Mouse (Mus musculus): ENCODE data around the gene Speg.

Gene Speg

GRCm38 (mm10) chr1:75365510-75366137 lies 9.5 kb upstream of the Speg start:
- DNase-seq (ENCODE audit: low read depth, low spot score): no peak

GRCm38 (mm10) chr1:75369360-75369983 lies 5.6 kb upstream of the Speg start:
- DNase-seq (ENCODE audit: low read depth, low spot score): no peak

GRCm38 (mm10) chr1:75369984-75370660 lies 5.0 kb upstream of the Speg start:
- no peak for DNase-seq (ENCODE audit: low read depth, low spot score)

- no peak for DNase-seq (ENCODE audit: low read depth, low spot score)
Observed at GRCm38 (mm10) chr1:75371317-75372095, 3.6 kb upstream of the Speg start.

- no peak for DNase-seq (ENCODE audit: low read depth, low spot score)
Observed at GRCm38 (mm10) chr1:75372450-75372849, 2.6 kb upstream of the Speg start.

- no peak for DNase-seq (ENCODE audit: low read depth, low spot score)
Observed at GRCm38 (mm10) chr1:75373276-75373675, 1.8 kb upstream of the Speg start.

- no peak for DNase-seq (ENCODE audit: low read depth, low spot score)
Observed at GRCm38 (mm10) chr1:75379196-75379595, 4.1 kb downstream of the Speg start.

GRCm38 (mm10) chr1:75379931-75380330 lies 4.8 kb downstream of the Speg start:
- no peak for DNase-seq (ENCODE audit: low read depth, low spot score)

GRCm38 (mm10) chr1:75380951-75381350 lies 5.9 kb downstream of the Speg start:
- no peak for DNase-seq (ENCODE audit: low read depth, low spot score)

GRCm38 (mm10) chr1:75381482-75382355 lies 6.6 kb downstream of the Speg start:
- DNase-seq (ENCODE audit: low read depth, low spot score): no peak

- DNase-seq (ENCODE audit: low read depth, low spot score): no peak
Observed at GRCm38 (mm10) chr1:75382356-75383071, 7.4 kb downstream of the Speg start.

- DNase-seq (ENCODE audit: low read depth, low spot score): no peak
Observed at GRCm38 (mm10) chr1:75384470-75385141, 9.5 kb downstream of the Speg start.

GRCm38 (mm10) chr1:75385142-75385730 lies 10.1 kb downstream of the Speg start:
- no peak for DNase-seq (ENCODE audit: low read depth, low spot score)

- DNase-seq (ENCODE audit: low read depth, low spot score): no peak
Observed at GRCm38 (mm10) chr1:75386149-75386548, 11.1 kb downstream of the Speg start.

- DNase-seq (ENCODE audit: low read depth, low spot score): no peak
Observed at GRCm38 (mm10) chr1:75387469-75387928, 12.4 kb downstream of the Speg start.

GRCm38 (mm10) chr1:75387929-75388897 lies 13.1 kb downstream of the Speg start:
- no peak for DNase-seq (ENCODE audit: low read depth, low spot score)

GRCm38 (mm10) chr1:75388898-75389515 lies 13.9 kb downstream of the Speg start:
- DNase-seq (ENCODE audit: low read depth, low spot score): no peak

- no peak for DNase-seq (ENCODE audit: low read depth, low spot score)
Observed at GRCm38 (mm10) chr1:75393139-75393538, 18.0 kb downstream of the Speg start.
